ENCODE assay signal across 14 mouse cellular contexts in genomic region chr3:81933348-81933747, GRCm38 (mm10). TPM values are rescaled to one million over a fixed set of nuclear protein-coding genes. Genes with fewer than 3 reads are reported as not detected.
A peak's percentile ranks its signal among the peaks of the same experiment; 100 is the strongest.
DNase-seq lines count a peak whose midpoint lies in the region; ATAC-seq and TF ChIP-seq lines count a peak whose summit lies in the region.
"Had no signal": no experiment of that assay in that cellular context is flagged by ENCODE, and none has a peak within 500 bp of the region (broad histone marks: within the 10 kb centered on the region; RNA-seq: fewer than 3 reads in every experiment).

No protein-coding gene starts in this region.

- TF ChIP-seq CTCF in hindbrain, postnatal 0 days (IDR thresholded peaks at IDR 0.05; ENCODE audit: low read depth) = no peak
- no peak for TF ChIP-seq CTCF in lung, postnatal 0 days (IDR thresholded peaks at IDR 0.05)
- no peak for TF ChIP-seq CTCF in lung, adult 2 months (IDR thresholded peaks at IDR 0.05; ENCODE audit: insufficient read depth, low read length)
- no peak for TF ChIP-seq CTCF in cortical plate, adult 2 months (IDR thresholded peaks at IDR 0.05; ENCODE audit: extremely low read depth, insufficient read depth, low read length)

- H3K9me3 ChIP-seq in hindbrain, postnatal 0 days (ENCODE audit: low read length) = no peaks in the 10 kb centered on the region
- H3K9me3 ChIP-seq in hindbrain, embryonic 16.5 days (ENCODE audit: control insufficient read depth, low read length) = no peaks in the 10 kb centered on the region
- H3K9me3 ChIP-seq in lung, postnatal 0 days (ENCODE audit: low read length) = no peaks in the 10 kb centered on the region
- H3K9me3 ChIP-seq: midbrain, embryonic 13.5 days had no signal

- DNase-seq in hindbrain, postnatal 0 days (ENCODE audit: low spot score) = no peak
- no peak for DNase-seq in lung, postnatal 0 days (ENCODE audit: low spot score)
- no peak for DNase-seq in lung, adult 2 months
- DNase-seq in naive thymus-derived CD4-positive, alpha-beta T cell, adult 2 months (ENCODE audit: low read depth) = peak; percentile 18
- DNase-seq in urinary bladder, postnatal 25 days (ENCODE audit: low spot score) = no peak

- no peaks in the 10 kb centered on the region for H3K36me3 ChIP-seq in hindbrain, postnatal 0 days (ENCODE audit: insufficient read depth, low read length)
- no peaks in the 10 kb centered on the region for H3K36me3 ChIP-seq in hindbrain, embryonic 16.5 days (ENCODE audit: control insufficient read depth, insufficient read depth, low read length)
- no peaks in the 10 kb centered on the region for H3K36me3 ChIP-seq in lung, postnatal 0 days (ENCODE audit: insufficient read depth, low read length)
- H3K36me3 ChIP-seq: midbrain, embryonic 13.5 days had no signal

- peak overlapping the region; percentile 66 for H3K4me2 ChIP-seq in hindbrain, postnatal 0 days (ENCODE audit: low read depth, low read length)
- H3K4me2 ChIP-seq in hindbrain, embryonic 16.5 days (ENCODE audit: low read length) = no peak overlapping the region; the same call in 1 of the 2 replicates
- peak overlapping the region; percentile 45; the same call in 1 of the 2 replicates for H3K4me2 ChIP-seq in lung, postnatal 0 days (replicated peaks; ENCODE audit: low read depth, low read length)

- TF ChIP-seq POLR2A in lung, adult 2 months (IDR thresholded peaks at IDR 0.05; ENCODE audit: borderline replicate concordance, extremely low read depth, low read depth, low read length) = no peak
- no peak for TF ChIP-seq POLR2A in cortical plate, adult 2 months (IDR thresholded peaks at IDR 0.05; ENCODE audit: extremely low read depth, insufficient read depth, low read length)

- H3K9ac ChIP-seq in hindbrain, postnatal 0 days (replicated peaks; ENCODE audit: low read length) = no peak overlapping the region
- no peak overlapping the region for H3K9ac ChIP-seq in hindbrain, embryonic 16.5 days (ENCODE audit: low read depth, low read length)
- no peak overlapping the region for H3K9ac ChIP-seq in lung, postnatal 0 days (replicated peaks; ENCODE audit: low read depth)

- no peak overlapping the region for H3K4me3 ChIP-seq in hindbrain, postnatal 0 days (ENCODE audit: low read length)
- no peak overlapping the region for H3K4me3 ChIP-seq in hindbrain, embryonic 16.5 days (ENCODE audit: low read length)
- H3K4me3 ChIP-seq in lung, postnatal 0 days (ENCODE audit: low read depth, low read length) = no peak overlapping the region
- no peak overlapping the region for H3K4me3 ChIP-seq in lung, adult 2 months (replicated peaks; ENCODE audit: extremely low read depth, low read depth, low read length)
- peak overlapping the region; percentile 91; the same call in 1 of the 2 replicates for H3K4me3 ChIP-seq in cortical plate, adult 2 months (ENCODE audit: insufficient read depth, low read length)

- H3K4me1 ChIP-seq in hindbrain, postnatal 0 days (ENCODE audit: insufficient read depth, low read length) = 0 out of 2 replicates have a peak, but pooled peaks cover 3% of the 10 kb centered on the region
- H3K4me1 ChIP-seq in hindbrain, embryonic 16.5 days (ENCODE audit: control insufficient read depth, insufficient read depth, low read depth, low read length) = no peaks in the 10 kb centered on the region; the same call in 1 of the 2 replicates
- H3K4me1 ChIP-seq in lung, postnatal 0 days (ENCODE audit: insufficient read depth, low read depth, low read length) = peaks cover 3% of the 10 kb centered on the region; the same call in 1 of the 2 replicates
- peaks cover 5% of the 10 kb centered on the region; the same call in 1 of the 2 replicates for H3K4me1 ChIP-seq in lung, adult 2 months (ENCODE audit: control insufficient read depth, insufficient read depth, low read length)
- H3K4me1 ChIP-seq in cortical plate, adult 2 months (ENCODE audit: control insufficient read depth, insufficient read depth, low read length) = no peaks in the 10 kb centered on the region

- no peaks in the 10 kb centered on the region for H3K27me3 ChIP-seq in hindbrain, postnatal 0 days (ENCODE audit: insufficient read depth, low read length)
- no peaks in the 10 kb centered on the region for H3K27me3 ChIP-seq in hindbrain, embryonic 16.5 days (replicated peaks; ENCODE audit: control insufficient read depth, insufficient read depth, low read length)
- no peaks in the 10 kb centered on the region for H3K27me3 ChIP-seq in lung, postnatal 0 days (replicated peaks; ENCODE audit: insufficient read depth, low read length)
- H3K27me3 ChIP-seq: midbrain, embryonic 13.5 days had no signal

- TF ChIP-seq EP300 in lung, postnatal 0 days (IDR thresholded peaks at IDR 0.05) = no peak

- 81% methylated on average over 4 of the region's 4 CpGs for WGBS in hindbrain, postnatal 0 days
- 89% methylated on average over 4 of the region's 4 CpGs for WGBS in hindbrain, embryonic 16.5 days
- WGBS in lung, postnatal 0 days = 75% methylated on average over 4 of the region's 4 CpGs
- WGBS in lung, adult 2 months = 74% methylated on average over 4 of the region's 4 CpGs

- no peak for ATAC-seq in hindbrain, postnatal 0 days
- no peak for ATAC-seq in hindbrain, embryonic 16.5 days
- no peak for ATAC-seq in lung, postnatal 0 days

- no peak overlapping the region for H3K27ac ChIP-seq in hindbrain, postnatal 0 days
- H3K27ac ChIP-seq in hindbrain, embryonic 16.5 days (ENCODE audit: low read depth, low read length) = no peak overlapping the region
- H3K27ac ChIP-seq in lung, postnatal 0 days (ENCODE audit: low read length) = no peak overlapping the region
- H3K27ac ChIP-seq in cortical plate, adult 2 months (ENCODE audit: insufficient read depth, low read length) = no peak overlapping the region

RNA-seq across cellular contexts. Expression of gene Ctso, which starts 0.9 kb away (rescaled TPM):
- 12.3 and 15.4 TPM in 2 replicates for total RNA-seq in hindbrain, postnatal 0 days (2014; rRNA removed)
- polyA plus RNA-seq in hindbrain, postnatal 0 days (2015; fragmentation: Nextera tagmentation; extraction: Ambion mirVana) = 23.6 and 26.7 TPM in 2 replicates
- 11.9 and 13.6 TPM in 2 replicates for polyA plus RNA-seq in hindbrain, embryonic 16.5 days (2015; fragmentation: Nextera tagmentation; extraction: Ambion mirVana)
- 38.6 and 41.7 TPM in 2 replicates for polyA plus RNA-seq in lung, postnatal 0 days (2015; fragmentation: Nextera tagmentation; extraction: Ambion mirVana)
- polyA plus RNA-seq in lung, adult 2 months (2012; rRNA removed) = 9.5 and 16.7 TPM in 2 replicates
- 26.2 and 26.5 TPM in 2 replicates for polyA plus RNA-seq in cortical plate, adult 2 months (2012; rRNA removed)

RNA-seq across cellular contexts. Expression of gene Tdo2, which starts 42.7 kb away (rescaled TPM):
- total RNA-seq in hindbrain, postnatal 0 days (2014; rRNA removed) = not detected in 2 replicates
- polyA plus RNA-seq in hindbrain, postnatal 0 days (2015; fragmentation: Nextera tagmentation; extraction: Ambion mirVana) = 0.40 and 0.52 TPM in 2 replicates
- polyA plus RNA-seq in hindbrain, embryonic 16.5 days (2015; fragmentation: Nextera tagmentation; extraction: Ambion mirVana) = 0.04 and 0.06 TPM in 2 replicates
- 0.76 and 1.8 TPM in 2 replicates for polyA plus RNA-seq in lung, postnatal 0 days (2015; fragmentation: Nextera tagmentation; extraction: Ambion mirVana)
- polyA plus RNA-seq in lung, adult 2 months (2012; rRNA removed) = 0.52 and 0.60 TPM in 2 replicates
- 0.52 and 1.6 TPM in 2 replicates for polyA plus RNA-seq in cortical plate, adult 2 months (2012; rRNA removed)
- total RNA-seq: hematopoietic stem cell, adult 5-6 weeks; neutrophil, adult 5-6 weeks had no signal
- polyA plus RNA-seq: midbrain, embryonic 13.5 days had no signal

RNA-seq across cellular contexts. Expression of gene Asic5, which starts 48.7 kb away (rescaled TPM):
- 0.52 TPM in 1 of 2 replicates, not detected in the other for total RNA-seq in hindbrain, postnatal 0 days (2014; rRNA removed)
- polyA plus RNA-seq in hindbrain, postnatal 0 days (2015; fragmentation: Nextera tagmentation; extraction: Ambion mirVana) = 0.16 TPM in 1 of 2 replicates, not detected in the other
- not detected in 2 replicates for polyA plus RNA-seq in hindbrain, embryonic 16.5 days (2015; fragmentation: Nextera tagmentation; extraction: Ambion mirVana)
- polyA plus RNA-seq in lung, postnatal 0 days (2015; fragmentation: Nextera tagmentation; extraction: Ambion mirVana) = 0.12 TPM in 1 of 2 replicates, not detected in the other
- polyA plus RNA-seq in lung, adult 2 months (2012; rRNA removed) = not detected in 2 replicates
- not detected in 2 replicates for polyA plus RNA-seq in cortical plate, adult 2 months (2012; rRNA removed)
- total RNA-seq: adrenal gland, postnatal 36 days; hematopoietic stem cell, adult 5-6 weeks; layer of hippocampus, postnatal 36 days; neutrophil, adult 5-6 weeks had no signal
- polyA plus RNA-seq: limb, embryonic 14.5 days; stomach, embryonic 14.5 days had no signal
